Mouse (Mus musculus): ENCODE results near the gene Gm43720. TPM values are rescaled to one million over a fixed set of nuclear protein-coding genes. Genes with fewer than 3 reads are reported as not detected.
A peak's percentile ranks its signal among the peaks of the same experiment; 100 is the strongest.

Gm43720 gene
- total RNA-seq (2021): not detected
- long read RNA-seq, experiment 1: 0 reads
- long read RNA-seq, experiment 2: 0 reads

- peak; percentile 75 to 88 for DNase-seq
Observed at GRCm38 (mm10) chr5:138279585-138280424, at the start of gene Gm43720, which contains the start of the genes Gpc2 and Stag3. Gene Gm43720 (minus strand): TSS chr5:138279958. Gene Gpc2 (minus strand): TSS chr5:138280005. Gene Stag3 (plus strand): TSS chr5:138280240.

GRCm38 (mm10) chr5:138312795-138313194 is 33.0 kb upstream of the Gm43720 start:
- DNase-seq: no peak

GRCm38 (mm10) chr5:138299613-138300012 is 19.9 kb upstream of the Gm43720 start:
- no peak for DNase-seq

DNA sequence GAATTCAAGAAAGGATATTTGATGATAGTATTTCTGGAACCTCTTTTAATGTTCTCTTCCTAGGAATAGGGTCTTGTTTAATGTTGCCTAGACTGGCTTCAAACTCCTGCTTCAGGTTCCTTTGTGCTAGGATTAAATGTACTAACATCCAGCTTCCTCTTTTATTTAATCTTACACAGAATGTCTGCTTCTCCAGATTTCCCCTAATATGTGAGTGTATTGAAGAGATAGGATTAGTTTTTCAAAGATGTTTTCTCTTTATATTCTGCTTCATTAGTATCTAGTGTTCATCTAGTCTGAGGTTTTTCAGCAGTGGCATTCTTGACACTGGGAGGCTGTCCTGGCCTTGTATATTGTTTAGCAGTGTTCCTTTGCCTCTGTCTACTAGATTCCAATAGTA is 14.4 kb upstream of the Gm43720 start:
- no peak for DNase-seq

DNA sequence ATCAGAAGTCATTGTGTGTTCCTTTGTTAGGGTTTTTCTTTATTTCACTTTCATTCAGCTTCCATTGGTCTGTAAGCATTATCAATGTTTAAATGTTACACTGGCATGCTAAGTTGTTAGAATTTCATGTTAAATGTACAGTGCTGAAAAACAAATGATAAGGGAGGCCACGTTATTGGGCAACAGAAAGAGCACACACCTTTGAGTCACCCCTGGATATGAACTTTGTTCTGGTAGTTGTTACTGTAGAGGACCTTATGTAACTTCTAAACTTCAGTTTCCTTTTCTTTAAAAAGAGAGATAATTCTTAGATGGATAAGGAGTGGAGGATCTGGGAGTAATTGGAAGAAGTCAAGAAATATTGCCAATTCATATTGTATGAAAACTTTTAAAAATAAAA is 11.9 kb upstream of the Gm43720 start:
- DNase-seq: no peak

- DNase-seq: no peak
Observed at GRCm38 (mm10) chr5:138287861-138288260, 8.1 kb upstream of the Gm43720 start.

GRCm38 (mm10) chr5:138283540-138283939 is 3.8 kb upstream of the Gm43720 start:
- DNase-seq: no peak

DNA sequence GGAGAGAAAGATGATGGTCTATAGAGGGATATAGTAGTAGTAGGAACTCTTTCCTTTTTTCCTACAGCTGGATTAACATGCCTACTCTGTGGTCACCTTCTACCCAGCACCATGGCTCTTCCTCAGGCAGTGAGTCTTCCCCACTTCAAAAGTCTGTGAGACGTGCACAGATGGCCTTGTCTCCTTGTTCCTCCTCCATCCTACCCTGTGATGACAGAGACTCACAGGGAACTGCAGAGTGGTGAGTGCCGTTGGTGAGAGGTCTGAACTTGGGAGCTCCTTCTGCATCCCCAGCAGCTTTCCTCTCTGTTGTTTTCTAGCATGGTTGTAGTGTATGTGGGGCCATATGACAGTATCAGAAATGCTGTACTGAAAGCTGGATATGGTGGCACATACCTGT is 2.0 kb upstream of the Gm43720 start:
- no peak for DNase-seq

DNA sequence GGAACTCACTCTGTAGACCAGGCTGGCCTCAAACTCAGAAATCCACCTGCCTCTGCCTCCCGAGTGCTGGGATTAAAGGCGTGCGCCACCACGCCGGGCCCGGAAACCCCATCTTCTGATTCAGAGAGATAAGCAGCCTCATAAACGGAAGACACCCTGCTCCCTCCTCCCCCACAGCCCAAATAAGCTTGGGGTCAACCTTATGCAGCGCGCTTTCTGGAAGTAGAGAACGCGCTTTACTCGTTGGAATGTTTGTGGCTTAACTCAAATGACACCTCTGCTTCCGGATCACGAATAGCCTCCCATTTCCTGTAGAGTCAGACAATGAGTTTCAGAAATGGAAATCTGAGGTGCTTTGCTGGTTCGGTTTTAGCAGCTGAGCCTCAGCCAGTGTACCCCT is 1.1 kb upstream of the Gm43720 start:
- no peak for DNase-seq

DNA sequence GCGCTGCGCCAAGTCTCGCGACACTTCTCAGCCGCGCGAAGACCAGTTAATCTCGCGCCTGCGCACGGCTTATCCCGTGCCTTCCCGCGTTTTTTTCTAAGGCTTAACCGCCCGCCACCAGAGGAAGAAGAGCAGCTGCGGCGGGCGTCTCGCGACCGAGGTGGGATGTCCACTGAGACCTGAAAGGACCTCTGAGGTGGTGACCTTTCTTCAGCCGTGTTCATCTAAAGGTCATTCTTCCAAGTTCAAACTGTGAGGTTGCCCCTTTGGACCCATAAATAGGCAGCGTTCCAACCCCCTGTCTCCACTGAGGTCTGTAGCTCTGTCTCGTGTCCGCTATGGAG is 639 bp upstream of the Gm43720 start:
- no peak for DNase-seq

DNA sequence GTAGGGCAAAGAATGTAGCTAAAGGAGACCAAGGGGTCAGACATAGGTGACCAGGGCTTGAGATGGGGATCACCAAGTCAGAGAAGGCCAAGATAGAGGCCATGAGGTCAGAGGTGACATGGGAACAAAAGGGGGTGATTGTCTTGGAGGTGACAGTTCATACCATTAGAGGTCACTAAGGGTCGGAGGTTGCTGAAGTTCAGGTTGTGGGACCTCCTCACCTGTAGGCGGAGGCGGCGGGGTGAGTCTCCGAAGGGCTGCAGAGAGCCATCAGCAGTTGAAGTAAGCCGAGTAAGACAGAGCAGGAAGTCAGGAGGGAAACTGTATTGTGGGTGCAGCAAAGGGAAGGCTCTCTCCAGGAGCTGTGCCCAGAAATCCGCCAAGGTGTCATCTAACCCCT is 1.8 kb downstream of the Gm43720 start:
- DNase-seq: no peak

- no peak for DNase-seq
Observed at GRCm38 (mm10) chr5:138275216-138276050, 4.3 kb downstream of the Gm43720 start.

DNA sequence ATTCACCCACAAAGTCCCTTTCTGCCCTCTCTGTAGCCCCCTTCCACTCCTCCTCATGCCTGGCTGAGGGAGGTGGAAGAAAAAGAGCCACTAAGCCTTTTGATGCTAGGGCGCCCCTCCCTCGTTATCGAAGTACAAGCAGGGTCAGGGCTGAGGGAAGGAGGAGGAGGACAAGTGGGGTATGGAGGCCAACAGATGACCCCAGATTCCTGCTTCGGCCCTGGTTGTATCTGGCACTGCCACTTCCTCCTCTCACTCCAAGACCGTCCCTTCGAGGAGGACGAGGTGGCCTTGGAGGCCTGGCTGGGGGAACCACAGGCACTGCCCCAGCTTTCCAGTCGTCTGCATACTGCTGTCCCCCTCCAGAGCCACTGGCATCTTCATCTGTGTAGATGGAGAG is 5.6 kb downstream of the Gm43720 start:
- DNase-seq: no peak

DNA sequence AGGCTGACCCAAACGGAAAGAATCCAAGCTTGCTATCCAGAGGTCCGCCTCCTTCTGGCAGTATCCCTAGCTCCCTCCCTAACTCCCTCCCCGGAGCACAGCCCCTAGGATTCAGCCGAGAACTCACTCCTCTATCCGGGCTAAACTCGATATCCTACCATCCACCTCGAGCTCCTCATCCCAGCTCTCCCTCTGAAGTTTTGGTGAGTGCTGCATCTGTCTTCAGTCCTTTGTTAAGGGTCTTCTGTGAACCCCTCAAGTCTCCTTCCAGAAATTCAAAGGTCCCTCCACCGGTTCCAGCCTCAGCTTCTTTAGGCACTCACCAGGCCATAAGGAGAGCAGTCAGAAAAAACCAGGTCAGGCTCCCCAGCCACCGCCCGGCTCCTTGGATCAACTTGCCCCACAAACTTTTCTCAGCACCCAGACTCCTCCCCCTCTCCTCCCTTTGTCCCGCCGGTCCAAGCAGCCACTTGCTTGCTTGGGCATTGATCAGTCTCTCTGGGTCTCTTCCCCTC is 7.3 kb downstream of the Gm43720 start, which contains the start of gene Gal3st4:
TSS of gene Gal3st4 (minus strand) at position 432 of the 515 bp plus-strand sequence.
- DNase-seq: peak; percentile 70

GRCm38 (mm10) chr5:138271232-138271631 is 8.5 kb downstream of the Gm43720 start:
- DNase-seq: no peak

- no peak for DNase-seq
Observed at GRCm38 (mm10) chr5:138268980-138269379, 10.8 kb downstream of the Gm43720 start.

GRCm38 (mm10) chr5:138267114-138267513 is 12.6 kb downstream of the Gm43720 start:
- no peak for DNase-seq

- DNase-seq: no peak
Observed at GRCm38 (mm10) chr5:138265712-138266111, 14.0 kb downstream of the Gm43720 start.

DNA sequence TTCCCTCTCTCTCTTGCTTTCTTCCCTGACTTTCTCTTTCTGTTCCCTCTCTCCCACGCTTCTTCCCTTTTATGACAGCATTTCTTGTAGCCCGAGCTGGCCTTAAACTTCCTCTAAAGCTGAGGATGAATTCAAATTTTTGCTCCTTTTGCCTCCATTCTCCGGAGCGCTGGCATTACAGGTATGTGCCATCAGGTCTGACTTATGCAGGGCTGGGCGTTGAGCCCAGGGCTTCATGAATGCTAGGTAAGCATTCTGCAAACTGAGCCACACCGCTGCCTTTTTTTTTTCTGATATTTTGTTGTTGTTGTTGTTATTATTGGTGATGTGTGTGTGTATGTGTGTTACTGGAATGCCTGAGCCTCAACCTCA is 15.6 kb downstream of the Gm43720 start:
- DNase-seq: no peak

GRCm38 (mm10) chr5:138263260-138264206 is 16.2 kb downstream of the Gm43720 start, which contains the start of gene BC037034:
Gene BC037034 (minus strand): TSS chr5:138264033.
- DNase-seq: peak; percentile 94

DNA sequence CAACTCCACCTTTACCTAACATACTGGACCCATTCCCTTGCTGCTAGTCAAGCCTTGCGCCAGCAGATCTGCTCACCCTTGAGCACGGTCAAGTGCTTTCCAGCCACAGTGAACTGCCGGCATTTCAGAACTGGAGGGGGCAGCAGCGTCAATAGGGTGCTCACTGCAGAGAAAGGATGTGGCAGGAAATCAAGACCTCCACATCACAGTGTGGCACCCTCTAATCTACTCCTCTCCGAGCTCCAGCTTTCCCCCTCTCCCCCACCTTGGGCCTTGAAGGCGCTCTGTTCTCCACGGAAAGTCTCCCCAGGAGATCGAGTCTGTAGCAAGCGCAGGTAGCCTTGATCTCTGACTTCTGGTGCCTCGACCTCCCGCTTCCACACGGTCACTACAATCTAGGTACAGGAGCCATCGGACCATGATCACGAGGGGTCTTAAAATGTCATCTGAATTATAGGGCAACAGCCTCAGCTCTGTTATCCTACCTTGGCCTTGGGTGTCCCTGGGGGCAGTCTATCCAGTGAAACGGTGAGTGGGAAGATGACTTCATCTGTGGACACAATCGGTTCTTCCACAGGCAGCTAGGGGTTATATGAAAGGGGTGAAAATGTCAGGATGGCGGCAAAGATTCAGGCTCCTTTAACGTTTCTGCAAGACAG is 17.0 kb downstream of the Gm43720 start:
- no peak for DNase-seq

Data from heart, adult 18-20 months (tissue).